Mouse (Mus musculus): Measurements from ENCODE around the gene Iqgap2. TPM values are rescaled to one million over a fixed set of nuclear protein-coding genes. Genes with fewer than 3 reads are reported as not detected.
A peak's percentile ranks its signal among the peaks of the same experiment; 100 is the strongest.

Iqgap2 gene
- total and polyA plus RNA-seq, 3 experiments = 0.27 to 0.32 TPM; not detected in 1

DNA sequence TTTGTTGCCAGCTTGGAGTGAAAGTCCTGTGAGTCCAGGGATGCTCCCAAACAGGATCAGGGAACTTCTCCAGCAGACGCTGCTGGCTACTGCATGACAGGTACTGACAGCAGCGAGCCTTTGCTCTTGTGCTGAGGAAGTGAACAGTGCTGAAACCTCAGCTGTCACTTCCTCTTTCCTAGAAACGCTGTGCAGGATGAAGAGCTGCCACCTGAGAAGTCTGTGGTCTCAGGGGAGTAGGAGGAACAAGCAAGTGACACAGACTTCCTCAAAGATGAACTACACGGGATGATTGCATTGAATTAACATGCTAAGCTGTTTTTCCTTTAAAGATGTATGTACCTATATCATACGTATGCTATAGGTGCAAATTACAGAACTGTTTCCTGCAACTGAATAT, 206.0 kb downstream of the Iqgap2 start (continued):
- no peak for TF ChIP-seq NELFE (IDR thresholded peaks at IDR 0.05; ENCODE audit: low read depth, low read length)
- TF ChIP-seq MAX (IDR thresholded peaks at IDR 0.05; ENCODE audit: low read length) = no peak

- Histone ChIP-seq H3K36me3 (ENCODE audit: control insufficient read depth in 1 of 2, insufficient read depth in 2 of 2, low read length in 2 of 2) (peaks cover 0 to 35% of the 10 kb centered on the region in 2 experiments; a peak in 2 of 4 replicates), H3K9me3 (replicated peaks; ENCODE audit: insufficient read depth, low read length) (no peaks in the 10 kb centered on the region), H3K27me3 (ENCODE audit: control insufficient read depth in 1 of 2, insufficient read depth in 2 of 2, low read length in 2 of 2) (no peaks in the 10 kb centered on the region), H3K4me1 (ENCODE audit: control insufficient read depth in 1 of 2, insufficient read depth in 2 of 2, low read length in 2 of 2) (peaks cover 12 to 36% of the 10 kb centered on the region in 2 experiments), H3K79me2 (ENCODE audit: control insufficient read depth, insufficient read depth, low read length, poor library complexity) (no peaks in the 10 kb centered on the region), H3K4me3 (ENCODE audit: control insufficient read depth in 1 of 2, insufficient read depth in 1 of 2, low read depth in 2 of 2, low read length in 2 of 2) (no peak overlapping the region), H3K27ac (ENCODE audit: control insufficient read depth, low read depth, low read length) (no peak overlapping the region), H3K9ac (ENCODE audit: control insufficient read depth, low read depth, low read length, poor library complexity, severe bottlenecking) (no peak overlapping the region)
- DNase-seq (ENCODE audit: low read depth, low spot score) = peak; percentile 31
- TF ChIP-seq MAFK (IDR thresholded peaks at IDR 0.05; ENCODE audit: borderline replicate concordance, low read depth, low read length) = no peak
- no peak for TF ChIP-seq ELF1 (IDR thresholded peaks at IDR 0.05; ENCODE audit: low read depth, low read length)
- no peak for TF ChIP-seq EP300 (IDR thresholded peaks at IDR 0.05; ENCODE audit: low read depth in 1 of 2, low read length in 2 of 2)
- TF ChIP-seq TCF12 (IDR thresholded peaks at IDR 0.05; ENCODE audit: low read depth, low read length) = no peak
- no peak for TF ChIP-seq MAZ (IDR thresholded peaks at IDR 0.05; ENCODE audit: low read depth, low read length)
- TF ChIP-seq POLR2AphosphoS5 (IDR thresholded peaks at IDR 0.05; ENCODE audit: borderline replicate concordance, low read depth, low read length) = no peak
- no peak for TF ChIP-seq TAL1 (IDR thresholded peaks at IDR 0.05; ENCODE audit: low read length)
Observed at GRCm38 (mm10) chr13:95684656-95685244, 207.0 kb downstream of the Iqgap2 start.

GRCm38 (mm10) chr13:95679491-95679941, 212.2 kb downstream of the Iqgap2 start:
- no peaks in the 10 kb centered on the region for H3K79me2 ChIP-seq (ENCODE audit: control insufficient read depth, insufficient read depth, low read length, poor library complexity)
- H3K4me1 ChIP-seq (ENCODE audit: control insufficient read depth in 1 of 2, insufficient read depth in 2 of 2, low read length in 2 of 2) = peaks cover 5 to 18% of the 10 kb centered on the region in 2 experiments; a peak in 2 of 4 replicates
- no peaks in the 10 kb centered on the region for H3K27me3 ChIP-seq (ENCODE audit: control insufficient read depth in 1 of 2, insufficient read depth in 2 of 2, low read length in 2 of 2)
- H3K27ac ChIP-seq (ENCODE audit: control insufficient read depth, low read depth, low read length) = peak overlapping the region; percentile 61
- H3K9me3 ChIP-seq (replicated peaks; ENCODE audit: insufficient read depth, low read length) = no peaks in the 10 kb centered on the region
- H3K4me3 ChIP-seq (ENCODE audit: control insufficient read depth in 1 of 2, insufficient read depth in 1 of 2, low read depth in 2 of 2, low read length in 2 of 2) = no peak overlapping the region
- no peak overlapping the region for H3K9ac ChIP-seq (ENCODE audit: control insufficient read depth, low read depth, low read length, poor library complexity, severe bottlenecking)
- DNase-seq (ENCODE audit: low read depth, low spot score) = peak; percentile 66
- H3K36me3 ChIP-seq (ENCODE audit: control insufficient read depth in 1 of 2, insufficient read depth in 2 of 2, low read length in 2 of 2) = peaks cover 0 to 18% of the 10 kb centered on the region in 2 experiments; a peak in 2 of 4 replicates
- no peak for TF ChIP-seq RCOR1 (IDR thresholded peaks at IDR 0.05; ENCODE audit: low read depth, low read length)
- TF ChIP-seq POLR2AphosphoS2 (IDR thresholded peaks at IDR 0.05; ENCODE audit: low read length) = no peak
- no peak for TF ChIP-seq MAFK (IDR thresholded peaks at IDR 0.05; ENCODE audit: borderline replicate concordance, low read depth, low read length)
- no peak for TF ChIP-seq MAZ (IDR thresholded peaks at IDR 0.05; ENCODE audit: low read depth, low read length)
- TF ChIP-seq SMC3 (IDR thresholded peaks at IDR 0.05; ENCODE audit: low read depth, low read length) = no peak
- no peak for TF ChIP-seq UBTF (IDR thresholded peaks at IDR 0.05; ENCODE audit: borderline replicate concordance, insufficient read depth, low read depth, low read length)
- no peak for TF ChIP-seq ZNF384 (IDR thresholded peaks at IDR 0.05; ENCODE audit: low read depth, low read length)
- no peak for TF ChIP-seq JUND (IDR thresholded peaks at IDR 0.05; ENCODE audit: low read depth, low read length)
- no peak for TF ChIP-seq CTCF (IDR thresholded peaks at IDR 0.05 in 2 of 3, conservative IDR thresholded peaks at IDR 0.05 in 1 of 3; ENCODE audit: control insufficient read depth in 1 of 3, insufficient read depth in 1 of 3, low read depth in 2 of 3, low read length in 3 of 3, poor library complexity in 1 of 3, severe bottlenecking in 1 of 3)
- TF ChIP-seq TCF12 (IDR thresholded peaks at IDR 0.05; ENCODE audit: low read depth, low read length) = peak; percentile 81
- no peak for TF ChIP-seq ETS1 (IDR thresholded peaks at IDR 0.05; ENCODE audit: low read depth, low read length)
- TF ChIP-seq MAX (IDR thresholded peaks at IDR 0.05; ENCODE audit: low read length) = no peak
- no peak for TF ChIP-seq KAT2A (conservative IDR thresholded peaks at IDR 0.05; ENCODE audit: low read depth, low read length)
- no peak for TF ChIP-seq ELF1 (IDR thresholded peaks at IDR 0.05; ENCODE audit: low read depth, low read length)
- no peak for TF ChIP-seq CHD1 (IDR thresholded peaks at IDR 0.05; ENCODE audit: low read depth, low read length)
- no peak for TF ChIP-seq GABPA (IDR thresholded peaks at IDR 0.05; ENCODE audit: low read depth, low read length)
- no peak for TF ChIP-seq ZMIZ1 (IDR thresholded peaks at IDR 0.05; ENCODE audit: low read depth, low read length)
- no peak for TF ChIP-seq ZKSCAN1 (IDR thresholded peaks at IDR 0.05; ENCODE audit: low read depth, low read length)
- no peak for TF ChIP-seq NELFE (IDR thresholded peaks at IDR 0.05; ENCODE audit: low read depth, low read length)
- TF ChIP-seq MYB (IDR thresholded peaks at IDR 0.05; ENCODE audit: low read depth, low read length) = no peak
- no peak for TF ChIP-seq USF2 (IDR thresholded peaks at IDR 0.05; ENCODE audit: borderline replicate concordance in 1 of 2, insufficient read depth in 1 of 2, low read depth in 1 of 2, low read length in 2 of 2)
- no peak for TF ChIP-seq TBP (IDR thresholded peaks at IDR 0.05; ENCODE audit: low read depth, low read length)
- no peak for TF ChIP-seq CHD2 (IDR thresholded peaks at IDR 0.05; ENCODE audit: low read length)
- peak; percentile 78 for TF ChIP-seq GATA1 (IDR thresholded peaks at IDR 0.05; ENCODE audit: low read depth, low read length)
- no peak for TF ChIP-seq SIN3A (IDR thresholded peaks at IDR 0.05; ENCODE audit: low read length)
- no peak for TF ChIP-seq ZC3H11A (IDR thresholded peaks at IDR 0.05; ENCODE audit: low read depth, low read length)
